Mouse (Mus musculus) monocyte, adult 5-6 weeks (primary cell): ENCODE data around the gene Gm30191. TPM values are rescaled to one million over a fixed set of nuclear protein-coding genes. Genes with fewer than 3 reads are reported as not detected.

ENCODE experiments used
- total RNA-seq: library from RNA; stranded (forward); fragments of 200-1000, 200-491, 200-594 nt; gene quantifications from 3 replicates; pipeline ENCODE4 v1.2.3, GENCODE M21; 2017

Gene Gm30191
- total RNA-seq, 1 experiment from 2014 or later, result not detected

Other genes starting within 250 kb of the Gm30191 start
- 11.2 to 17.2 TPM (median 16.3 TPM) in 3 replicates for gene Dhdds, start 246.0 kb upstream of the Gm30191 start, total RNA-seq
- gene Lin28a, start 228.1 kb upstream of the Gm30191 start, total RNA-seq, result 0.19 TPM in 1 of 3 replicates, not detected in the others
- 0.64 TPM in 1 of 3 replicates, not detected in the others for gene Zfp683, start 193.1 kb upstream of the Gm30191 start, total RNA-seq
- gene Crybg2, start 186.1 kb upstream of the Gm30191 start, total RNA-seq, result 0.48 to 3.1 TPM (median 0.64 TPM) in 3 replicates
- 1,277 to 1,906 TPM (median 1,626 TPM) in 3 replicates for gene Cd52, start 151.9 kb upstream of the Gm30191 start, total RNA-seq
- 8.5 to 13.7 TPM (median 10.6 TPM) in 3 replicates for gene Ubxn11, start 144.4 kb upstream of the Gm30191 start, total RNA-seq
- 320 to 400 TPM (median 328 TPM) in 3 replicates for gene Sh3bgrl3, start 118.1 kb upstream of the Gm30191 start, total RNA-seq
- gene Cep85, start 59.8 kb upstream of the Gm30191 start, total RNA-seq, result 21.6 to 36.1 TPM (median 24.2 TPM) in 3 replicates
- gene Gm7534, start 43.9 kb upstream of the Gm30191 start, total RNA-seq, result not detected in 3 replicates
- not detected in 3 replicates for gene Catsper4, start 19.6 kb upstream of the Gm30191 start, total RNA-seq
- gene Cnksr1, start 8.5 kb upstream of the Gm30191 start, total RNA-seq, result not detected in 3 replicates
- gene E130218I03Rik, start 3.3 kb upstream of the Gm30191 start, total RNA-seq, result 1.4 TPM in 1 of 3 replicates, not detected in the others
- 2.8 to 8.7 TPM (median 6.0 TPM) in 3 replicates for gene Zfp593, start 1.3 kb upstream of the Gm30191 start, total RNA-seq
- gene Grrp1, start 7.2 kb downstream of the Gm30191 start, total RNA-seq, result not detected in 3 replicates
- gene Pdik1l, start 41.0 kb downstream of the Gm30191 start, total RNA-seq, result 14.7 to 25.2 TPM (median 21.5 TPM) in 3 replicates
- not detected in 3 replicates for gene Trim63, start 68.2 kb downstream of the Gm30191 start, total RNA-seq
- not detected in 3 replicates for gene Slc30a2, start 96.2 kb downstream of the Gm30191 start, total RNA-seq
- gene Extl1, start 136.9 kb downstream of the Gm30191 start, total RNA-seq, result 0.29 TPM in 1 of 3 replicates, not detected in the others
- gene Pafah2, start 149.4 kb downstream of the Gm30191 start, total RNA-seq, result 0.64 to 3.8 TPM (median 1.5 TPM) in 3 replicates
- gene Stmn1, start 221.4 kb downstream of the Gm30191 start, total RNA-seq, result 17.1 to 48.5 TPM (median 25.0 TPM) in 3 replicates
- 2.3 to 9.8 TPM (median 5.0 TPM) in 3 replicates for gene Paqr7, start 249.8 kb downstream of the Gm30191 start, total RNA-seq